Mouse (Mus musculus): ENCODE measurements at regions not wholly inside any gene's neighbourhood (a gene's known extent, or its start where the extent isn't known, plus 50 kb on each side); places are given as distances from the start of the nearest gene placed in this dataset.

- no peak overlapping the region for H3K9ac ChIP-seq (ENCODE audit: low read depth, low read length)
- H3K4me3 ChIP-seq (ENCODE audit: low read depth, low read length): no peak overlapping the region
- H3K4me1 ChIP-seq (ENCODE audit: control insufficient read depth, insufficient read depth, low read length): peaks cover 3% of the 10 kb centered on the region; the same call in 1 of the 2 replicates
- 46% methylated on average over 13 of the region's 13 CpGs for WGBS
- DNase-seq (ENCODE audit: low spot score) (peak; percentile 67), ATAC-seq (ENCODE audit: low read depth) (peak; percentile 9; the same call in 1 of the 2 replicates)
- 0 out of 2 replicates have a peak overlapping the region, but pooled peaks have one; percentile 11 for H3K27ac ChIP-seq (replicated peaks; ENCODE audit: low read depth, low read length)
- no peak overlapping the region for H3K4me2 ChIP-seq (ENCODE audit: low read depth, low read length)
- no peaks in the 10 kb centered on the region for H3K36me3 ChIP-seq (ENCODE audit: control insufficient read depth, insufficient read depth, low read length)
- H3K9me3 ChIP-seq (ENCODE audit: control insufficient read depth, low read length): no peaks in the 10 kb centered on the region
- H3K27me3 ChIP-seq (replicated peaks; ENCODE audit: control insufficient read depth, insufficient read depth, low read length): no peaks in the 10 kb centered on the region
These were observed 97.8 kb upstream of the Mdm1 start for GRCm38 (mm10) chr10:118043761-118044160.

GRCm38 (mm10) chr10:118044840-118045239 lies 96.8 kb upstream of the Mdm1 start:
- no peak for DNase-seq (ENCODE audit: low spot score)
- no peaks in the 10 kb centered on the region for H3K9me3 ChIP-seq (ENCODE audit: control insufficient read depth, low read length)
- H3K27me3 ChIP-seq (replicated peaks; ENCODE audit: control insufficient read depth, insufficient read depth, low read length): no peaks in the 10 kb centered on the region
- WGBS: 62% methylated on average over 3 of the region's 3 CpGs
- ATAC-seq (ENCODE audit: low read depth): no peak
- no peak overlapping the region for H3K4me2 ChIP-seq (ENCODE audit: low read depth, low read length)
- H3K9ac ChIP-seq (ENCODE audit: low read depth, low read length): no peak overlapping the region
- H3K36me3 ChIP-seq (ENCODE audit: control insufficient read depth, insufficient read depth, low read length): no peaks in the 10 kb centered on the region
- H3K4me1 ChIP-seq (ENCODE audit: control insufficient read depth, insufficient read depth, low read length): peaks cover 3% of the 10 kb centered on the region; the same call in 1 of the 2 replicates
- H3K4me3 ChIP-seq (ENCODE audit: low read depth, low read length): no peak overlapping the region
- H3K27ac ChIP-seq (replicated peaks; ENCODE audit: low read depth, low read length): no peak overlapping the region

GRCm38 (mm10) chr10:118045427-118045826 lies 96.2 kb upstream of the Mdm1 start:
- no peak for DNase-seq (ENCODE audit: low spot score)
- no peak for ATAC-seq (ENCODE audit: low read depth)
- H3K27me3 ChIP-seq (replicated peaks; ENCODE audit: control insufficient read depth, insufficient read depth, low read length): no peaks in the 10 kb centered on the region
- H3K27ac ChIP-seq (replicated peaks; ENCODE audit: low read depth, low read length): no peak overlapping the region
- H3K4me1 ChIP-seq (ENCODE audit: control insufficient read depth, insufficient read depth, low read length): peaks cover 3% of the 10 kb centered on the region; the same call in 1 of the 2 replicates
- WGBS: 82% methylated on average over 2 of the region's 2 CpGs
- no peak overlapping the region for H3K4me3 ChIP-seq (ENCODE audit: low read depth, low read length)
- H3K9ac ChIP-seq (ENCODE audit: low read depth, low read length): no peak overlapping the region
- H3K36me3 ChIP-seq (ENCODE audit: control insufficient read depth, insufficient read depth, low read length): no peaks in the 10 kb centered on the region
- no peak overlapping the region for H3K4me2 ChIP-seq (ENCODE audit: low read depth, low read length)
- no peaks in the 10 kb centered on the region for H3K9me3 ChIP-seq (ENCODE audit: control insufficient read depth, low read length)

GRCm38 (mm10) chr10:118046328-118046727 lies 95.3 kb upstream of the Mdm1 start:
- no peak overlapping the region for H3K4me2 ChIP-seq (ENCODE audit: low read depth, low read length)
- DNase-seq (ENCODE audit: low spot score) (peak; percentile 65), ATAC-seq (ENCODE audit: low read depth) (0 out of 2 replicates have a peak, but pooled peaks have one; percentile 22)
- H3K9ac ChIP-seq (ENCODE audit: low read depth, low read length): no peak overlapping the region
- H3K27me3 ChIP-seq (replicated peaks; ENCODE audit: control insufficient read depth, insufficient read depth, low read length): no peaks in the 10 kb centered on the region
- peaks cover 3% of the 10 kb centered on the region; the same call in 1 of the 2 replicates for H3K4me1 ChIP-seq (ENCODE audit: control insufficient read depth, insufficient read depth, low read length)
- H3K36me3 ChIP-seq (ENCODE audit: control insufficient read depth, insufficient read depth, low read length): no peaks in the 10 kb centered on the region
- H3K4me3 ChIP-seq (ENCODE audit: low read depth, low read length): no peak overlapping the region
- no peak overlapping the region for H3K27ac ChIP-seq (replicated peaks; ENCODE audit: low read depth, low read length)
- no peaks in the 10 kb centered on the region for H3K9me3 ChIP-seq (ENCODE audit: control insufficient read depth, low read length)
- 54% methylated on average over 4 of the region's 4 CpGs for whole genome bisulfite sequencing

GRCm38 (mm10) chr10:118046831-118047230 lies 94.8 kb upstream of the Mdm1 start:
- DNase-seq (ENCODE audit: low spot score) (no peak), ATAC-seq (ENCODE audit: low read depth) (no peak)
- no peaks in the 10 kb centered on the region for H3K27me3 ChIP-seq (replicated peaks; ENCODE audit: control insufficient read depth, insufficient read depth, low read length)
- no peak overlapping the region for H3K27ac ChIP-seq (replicated peaks; ENCODE audit: low read depth, low read length)
- H3K4me2 ChIP-seq (ENCODE audit: low read depth, low read length): no peak overlapping the region
- H3K9ac ChIP-seq (ENCODE audit: low read depth, low read length): no peak overlapping the region
- no peaks in the 10 kb centered on the region for H3K9me3 ChIP-seq (ENCODE audit: control insufficient read depth, low read length)
- 85% methylated on average over 1 of the region's 1 CpGs for WGBS
- peaks cover 3% of the 10 kb centered on the region; the same call in 1 of the 2 replicates for H3K4me1 ChIP-seq (ENCODE audit: control insufficient read depth, insufficient read depth, low read length)
- no peak overlapping the region for H3K4me3 ChIP-seq (ENCODE audit: low read depth, low read length)
- H3K36me3 ChIP-seq (ENCODE audit: control insufficient read depth, insufficient read depth, low read length): no peaks in the 10 kb centered on the region

- ATAC-seq (ENCODE audit: low read depth) (no peak), DNase-seq (ENCODE audit: low spot score) (no peak)
- Histone ChIP-seq H3K4me2 (ENCODE audit: low read depth, low read length) (no peak overlapping the region), H3K27me3 (replicated peaks; ENCODE audit: control insufficient read depth, insufficient read depth, low read length) (no peaks in the 10 kb centered on the region), H3K9ac (ENCODE audit: low read depth, low read length) (no peak overlapping the region), H3K4me1 (ENCODE audit: control insufficient read depth, insufficient read depth, low read length) (no peaks in the 10 kb centered on the region), H3K36me3 (ENCODE audit: control insufficient read depth, insufficient read depth, low read length) (no peaks in the 10 kb centered on the region), H3K4me3 (ENCODE audit: low read depth, low read length) (no peak overlapping the region), H3K27ac (replicated peaks; ENCODE audit: low read depth, low read length) (no peak overlapping the region), H3K9me3 (ENCODE audit: control insufficient read depth, low read length) (0 out of 2 replicates have a peak, but pooled peaks cover 4% of the 10 kb centered on the region)
- 86% methylated on average over 10 of the region's 10 CpGs for WGBS
These were observed 92.3 kb upstream of the Mdm1 start for GRCm38 (mm10) chr10:118049330-118049729.

GRCm38 (mm10) chr10:118050152-118050641 lies 91.4 kb upstream of the Mdm1 start:
- 60% methylated on average over 5 of the region's 5 CpGs for WGBS
- ATAC-seq (ENCODE audit: low read depth) (no peak), DNase-seq (ENCODE audit: low spot score) (no peak)

GRCm38 (mm10) chr10:118052042-118052441 lies 89.6 kb upstream of the Mdm1 start:
- no peak for ATAC-seq (ENCODE audit: low read depth)
- Histone ChIP-seq H3K36me3 (ENCODE audit: control insufficient read depth, insufficient read depth, low read length) (no peaks in the 10 kb centered on the region), H3K4me1 (ENCODE audit: control insufficient read depth, insufficient read depth, low read length) (no peaks in the 10 kb centered on the region), H3K27me3 (replicated peaks; ENCODE audit: control insufficient read depth, insufficient read depth, low read length) (no peaks in the 10 kb centered on the region), H3K9me3 (ENCODE audit: control insufficient read depth, low read length) (0 out of 2 replicates have a peak, but pooled peaks cover 4% of the 10 kb centered on the region), H3K27ac (replicated peaks; ENCODE audit: low read depth, low read length) (no peak overlapping the region), H3K9ac (ENCODE audit: low read depth, low read length) (no peak overlapping the region), H3K4me2 (ENCODE audit: low read depth, low read length) (no peak overlapping the region), H3K4me3 (ENCODE audit: low read depth, low read length) (no peak overlapping the region)
- WGBS: 77% methylated on average over 11 of the region's 11 CpGs
- DNase-seq (ENCODE audit: low spot score): no peak

More at GRCm38 (mm10) chr10:118050152-118050641, 91.4 kb upstream of the Mdm1 start:
- Histone ChIP-seq H3K9ac (ENCODE audit: low read depth, low read length) (no peak overlapping the region), H3K27me3 (replicated peaks; ENCODE audit: control insufficient read depth, insufficient read depth, low read length) (no peaks in the 10 kb centered on the region), H3K9me3 (ENCODE audit: control insufficient read depth, low read length) (0 out of 2 replicates have a peak, but pooled peaks cover 4% of the 10 kb centered on the region), H3K27ac (replicated peaks; ENCODE audit: low read depth, low read length) (no peak overlapping the region), H3K4me1 (ENCODE audit: control insufficient read depth, insufficient read depth, low read length) (no peaks in the 10 kb centered on the region), H3K4me2 (ENCODE audit: low read depth, low read length) (no peak overlapping the region), H3K4me3 (ENCODE audit: low read depth, low read length) (no peak overlapping the region), H3K36me3 (ENCODE audit: control insufficient read depth, insufficient read depth, low read length) (no peaks in the 10 kb centered on the region)

GRCm38 (mm10) chr10:118052477-118052876 lies 89.1 kb upstream of the Mdm1 start:
- Histone ChIP-seq H3K9ac (ENCODE audit: low read depth, low read length) (no peak overlapping the region), H3K27me3 (replicated peaks; ENCODE audit: control insufficient read depth, insufficient read depth, low read length) (no peaks in the 10 kb centered on the region), H3K9me3 (ENCODE audit: control insufficient read depth, low read length) (0 out of 2 replicates have a peak, but pooled peaks cover 4% of the 10 kb centered on the region), H3K4me2 (ENCODE audit: low read depth, low read length) (no peak overlapping the region), H3K4me1 (ENCODE audit: control insufficient read depth, insufficient read depth, low read length) (no peaks in the 10 kb centered on the region), H3K4me3 (ENCODE audit: low read depth, low read length) (no peak overlapping the region), H3K27ac (replicated peaks; ENCODE audit: low read depth, low read length) (no peak overlapping the region), H3K36me3 (ENCODE audit: control insufficient read depth, insufficient read depth, low read length) (no peaks in the 10 kb centered on the region)
- no peak for ATAC-seq (ENCODE audit: low read depth)
- DNase-seq (ENCODE audit: low spot score): no peak
- 81% methylated on average over 12 of the region's 12 CpGs for WGBS
